Mouse (Mus musculus) hindbrain, embryonic 13.5 days (tissue): ENCODE data around the gene Hyou1. TPM values are rescaled to one million over a fixed set of nuclear protein-coding genes. Genes with fewer than 3 reads are reported as not detected.
"Not testable (repeated sequence)": the region's sequence is repeated elsewhere in the genome, so short reads cannot be mapped to it uniquely, and the experiment has no call there.

Experiments used
- ATAC-seq: fragments of 200-750 bp; cut with Nextera tagmentation; 2 replicates; pipeline ENCODE4 v1.8.0; 2017; ENCODE audit warnings: moderate TSS enrichment; ENCODE audit not compliant: low FRiP score
- H3K27ac ChIP-seq: fragments of 300-500 bp; sonication (generic); 2 replicates; pipeline ENCODE4 v1.5.1; 2015; ENCODE audit warnings: inconsistent platforms, mild to moderate bottlenecking, moderate library complexity
- H3K27me3 ChIP-seq: fragments of 300-500 bp; sonication (generic); 2 replicates; pipeline ENCODE4 v1.6.1; 2015; ENCODE audit warnings: mild to moderate bottlenecking, inconsistent platforms
- H3K36me3 ChIP-seq: fragments of 300-500 bp; sonication (generic); 2 replicates; pipeline ENCODE4 v1.6.1; 2015; ENCODE audit warnings: mild to moderate bottlenecking, inconsistent platforms
- H3K4me1 ChIP-seq: fragments of 300-500 bp; sonication (generic); replicated peaks from 2 replicates; pipeline ENCODE4 v1.6.1; 2015; ENCODE audit warnings: inconsistent platforms
- H3K4me2 ChIP-seq: fragments of 300-500 bp; sonication (generic); 2 replicates; pipeline ENCODE4 v1.6.1; 2015; ENCODE audit warnings: inconsistent platforms, mild to moderate bottlenecking, moderate library complexity
- H3K4me3 ChIP-seq: fragments of 300-500 bp; sonication (generic); 2 replicates; pipeline ENCODE4 v1.5.1; 2015; ENCODE audit warnings: mild to moderate bottlenecking, inconsistent platforms
- H3K9ac ChIP-seq: fragments of 300-500 bp; sonication (generic); 2 replicates; pipeline ENCODE4 v1.6.1; 2015; ENCODE audit warnings: mild to moderate bottlenecking, inconsistent platforms
- H3K9me3 ChIP-seq: fragments of 300-500 bp; sonication (generic); 2 replicates; pipeline ENCODE4 v1.6.1; 2016; ENCODE audit warnings: inconsistent platforms
- WGBS: fragments of 180-500 bp; shearing (Covaris S2); methylation state at CpG from one replicate; pipeline ENCODE4 v1.1.7; 2015; 5-methylcytosine and 5-hydroxymethylcytosine counted together
- polyA plus RNA-seq: library from polyadenylated mRNA; unstranded; fragments of >200 nt; fragmentation: Nextera tagmentation; extraction: Ambion mirVana; gene quantifications from 2 replicates; pipeline ENCODE4 v1.2.1, GENCODE M21; 2015

Hyou1 gene
- polyA plus RNA-seq, 1 experiment from 2014 or later, result 27.7 TPM

DNA sequence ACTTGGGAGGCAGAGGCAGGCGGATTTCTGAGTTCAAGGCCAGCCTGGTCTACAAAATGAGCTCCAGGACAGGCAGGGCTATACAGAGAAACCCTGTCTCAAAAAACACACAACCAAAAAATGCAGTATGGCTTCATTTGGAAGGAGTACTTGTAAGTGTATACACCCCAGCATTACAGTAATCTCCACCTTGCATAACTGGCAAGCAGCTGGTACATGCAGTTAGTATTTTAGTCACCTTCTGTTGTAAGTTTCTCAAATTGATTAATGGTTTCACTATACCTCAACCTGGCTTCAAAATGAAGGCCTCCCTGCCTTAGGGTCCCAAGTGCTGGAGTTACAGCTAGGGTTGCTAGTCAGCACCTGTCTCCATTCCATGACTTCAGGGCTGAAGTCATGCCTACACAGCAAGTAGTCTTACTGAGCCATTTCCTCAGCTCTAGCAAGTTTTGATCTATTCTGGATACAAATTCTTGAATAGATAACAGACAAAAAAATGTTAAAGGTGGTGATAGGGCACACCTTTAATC is 32.4 kb downstream of the Hyou1 start:
- H3K27me3 ChIP-seq, result no peaks in the 10 kb centered on the region
- 90% methylated on average over 1 of the region's 1 CpGs for WGBS
- H3K4me2 ChIP-seq, result no peak overlapping the region
- peaks cover 59% of the 10 kb centered on the region for H3K36me3 ChIP-seq
- H3K9ac ChIP-seq, result no peak overlapping the region
- no peak for ATAC-seq
- H3K27ac ChIP-seq, result no peak overlapping the region
- H3K4me3 ChIP-seq, result no peak overlapping the region
- peaks cover 21% of the 10 kb centered on the region for H3K4me1 ChIP-seq
- H3K9me3 ChIP-seq, result no peaks in the 10 kb centered on the region

DNA sequence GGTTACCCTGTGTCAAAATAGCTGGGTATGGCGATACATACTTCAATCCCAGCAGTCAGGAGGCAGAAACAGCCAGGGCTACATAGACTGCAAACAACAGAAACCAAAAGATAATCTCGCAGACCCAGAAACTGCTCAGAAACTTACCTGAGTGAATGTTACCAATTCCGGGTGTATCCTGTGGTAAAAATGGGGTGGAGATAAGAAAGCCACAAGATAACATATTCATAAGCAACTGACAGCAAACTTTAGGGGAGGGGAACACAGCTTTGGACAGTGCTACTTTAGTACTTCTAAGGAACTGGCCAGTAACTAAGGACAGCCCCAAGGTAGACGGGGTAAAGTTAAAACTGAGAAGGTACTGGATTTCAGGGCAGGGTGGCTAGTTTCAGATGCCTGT is 33.0 kb downstream of the Hyou1 start:
- H3K4me2 ChIP-seq, result no peak overlapping the region
- peaks cover 25% of the 10 kb centered on the region for H3K4me1 ChIP-seq
- peaks cover 59% of the 10 kb centered on the region for H3K36me3 ChIP-seq
- ATAC-seq, result no peak
- H3K27me3 ChIP-seq, result no peaks in the 10 kb centered on the region
- WGBS, result 89% methylated on average over 4 of the region's 4 CpGs
- no peak overlapping the region for H3K27ac ChIP-seq
- H3K9me3 ChIP-seq, result no peaks in the 10 kb centered on the region
- no peak overlapping the region for H3K4me3 ChIP-seq
- no peak overlapping the region for H3K9ac ChIP-seq

DNA sequence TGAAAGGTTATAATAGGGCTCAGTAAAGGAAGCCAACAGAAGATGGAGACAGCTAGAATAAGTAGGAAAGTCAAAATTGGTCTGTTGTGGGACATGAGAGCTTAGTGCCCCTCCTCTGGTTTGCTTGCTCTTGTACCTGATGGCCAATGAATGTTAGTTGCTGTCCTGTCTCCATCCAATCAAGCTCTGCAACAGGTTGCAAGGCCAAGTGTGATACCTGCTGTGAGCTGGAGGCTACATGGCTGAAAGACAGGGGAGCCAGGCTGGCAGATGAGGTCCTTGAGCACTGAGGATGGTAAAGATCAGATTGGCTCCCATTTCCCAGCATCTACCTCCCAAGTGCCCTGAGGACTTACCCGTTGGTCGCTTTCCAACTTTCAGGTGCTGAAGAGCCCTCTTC is 33.5 kb downstream of the Hyou1 start:
- ATAC-seq, result no peak
- Histone ChIP-seq H3K9me3 (no peaks in the 10 kb centered on the region), H3K4me3 (no peak overlapping the region), H3K36me3 (peaks cover 59% of the 10 kb centered on the region), H3K4me2 (no peak overlapping the region), H3K4me1 (peaks cover 28% of the 10 kb centered on the region), H3K27me3 (no peaks in the 10 kb centered on the region), H3K27ac (no peak overlapping the region), H3K9ac (no peak overlapping the region)
- WGBS, result 90% methylated on average over 2 of the region's 2 CpGs

DNA sequence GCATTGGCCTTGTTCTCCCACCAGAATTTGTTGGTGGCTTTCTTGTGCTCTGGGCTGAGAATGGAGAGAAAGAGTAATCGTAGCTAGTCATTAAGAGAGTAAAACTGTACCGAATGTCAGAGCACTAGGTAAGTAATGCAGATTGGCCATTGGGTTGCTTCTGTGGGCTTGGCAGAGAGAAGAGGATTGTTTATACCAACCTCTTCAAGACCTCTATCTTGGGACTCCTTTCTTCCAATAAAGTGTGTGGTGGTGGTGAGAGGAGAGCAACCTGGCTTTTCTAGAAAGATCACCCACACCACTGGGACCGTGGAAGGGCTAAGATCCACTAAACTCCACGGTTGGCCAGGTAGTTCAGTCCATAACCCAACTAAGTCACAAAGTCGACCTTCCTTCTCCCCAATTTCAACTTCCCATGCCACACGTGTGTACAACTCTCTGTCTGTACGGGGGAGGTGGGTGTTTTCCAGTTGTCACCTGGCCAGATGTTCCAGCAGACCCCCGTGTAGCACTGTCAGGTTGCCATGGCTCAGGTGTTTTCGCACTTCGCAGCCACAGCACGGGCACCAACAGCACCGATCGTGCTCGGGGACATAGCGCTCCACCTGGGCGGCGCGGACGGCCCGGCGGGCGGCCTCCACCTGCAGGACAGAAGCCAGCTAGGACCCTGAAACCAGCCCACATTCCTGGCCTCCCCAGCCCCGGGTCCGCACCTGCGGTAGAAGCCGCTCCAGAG is 38.0 kb downstream of the Hyou1 start:
- H3K4me2 ChIP-seq, result peak overlapping the region; percentile 90
- no peaks in the 10 kb centered on the region for H3K9me3 ChIP-seq
- peaks cover 18% of the 10 kb centered on the region for H3K4me1 ChIP-seq
- 9% methylated on average over 26 of the region's 26 CpGs for WGBS
- peak overlapping the region; percentile 84 for H3K27ac ChIP-seq
- H3K36me3 ChIP-seq, result peaks cover 23% of the 10 kb centered on the region
- H3K4me3 ChIP-seq, result peak overlapping the region; percentile 81
- ATAC-seq, result peak; percentile 55; the same call in 1 of the 2 replicates
- H3K27me3 ChIP-seq, result no peaks in the 10 kb centered on the region
- H3K9ac ChIP-seq, result peak overlapping the region; percentile 96

DNA sequence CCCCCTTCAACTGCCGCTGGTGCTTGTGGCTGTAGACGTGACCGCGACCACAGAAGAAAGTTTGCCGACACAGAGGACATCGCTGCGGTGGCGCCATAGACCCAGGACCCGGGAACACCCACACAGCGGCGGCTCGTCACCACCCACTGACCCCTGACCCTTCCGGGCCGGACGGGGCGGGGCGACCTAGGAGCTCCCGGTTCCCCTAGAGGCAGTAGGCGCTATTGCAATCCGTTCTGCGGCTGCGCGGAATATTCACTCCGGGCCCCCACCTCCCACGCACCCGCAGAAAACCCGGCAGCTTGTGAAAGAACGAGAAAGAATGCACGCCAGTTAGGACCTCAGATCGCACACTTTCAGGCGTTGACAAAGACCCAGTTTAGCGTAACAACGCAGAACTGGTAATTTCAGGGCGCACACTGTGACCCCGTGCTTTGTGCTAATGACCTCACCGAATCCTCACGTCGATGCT is 38.6 kb downstream of the Hyou1 start:
- Histone ChIP-seq H3K4me1 (peaks cover 18% of the 10 kb centered on the region), H3K27ac (peak overlapping the region; percentile 84), H3K27me3 (no peaks in the 10 kb centered on the region), H3K9me3 (no peaks in the 10 kb centered on the region), H3K9ac (peak overlapping the region; percentile 96), H3K4me3 (peak overlapping the region; percentile 81), H3K36me3 (peaks cover 17% of the 10 kb centered on the region), H3K4me2 (peak overlapping the region; percentile 90)
- peak; percentile 89 for ATAC-seq
- under 1% methylated on average over 38 of the region's 38 CpGs for WGBS

DNA sequence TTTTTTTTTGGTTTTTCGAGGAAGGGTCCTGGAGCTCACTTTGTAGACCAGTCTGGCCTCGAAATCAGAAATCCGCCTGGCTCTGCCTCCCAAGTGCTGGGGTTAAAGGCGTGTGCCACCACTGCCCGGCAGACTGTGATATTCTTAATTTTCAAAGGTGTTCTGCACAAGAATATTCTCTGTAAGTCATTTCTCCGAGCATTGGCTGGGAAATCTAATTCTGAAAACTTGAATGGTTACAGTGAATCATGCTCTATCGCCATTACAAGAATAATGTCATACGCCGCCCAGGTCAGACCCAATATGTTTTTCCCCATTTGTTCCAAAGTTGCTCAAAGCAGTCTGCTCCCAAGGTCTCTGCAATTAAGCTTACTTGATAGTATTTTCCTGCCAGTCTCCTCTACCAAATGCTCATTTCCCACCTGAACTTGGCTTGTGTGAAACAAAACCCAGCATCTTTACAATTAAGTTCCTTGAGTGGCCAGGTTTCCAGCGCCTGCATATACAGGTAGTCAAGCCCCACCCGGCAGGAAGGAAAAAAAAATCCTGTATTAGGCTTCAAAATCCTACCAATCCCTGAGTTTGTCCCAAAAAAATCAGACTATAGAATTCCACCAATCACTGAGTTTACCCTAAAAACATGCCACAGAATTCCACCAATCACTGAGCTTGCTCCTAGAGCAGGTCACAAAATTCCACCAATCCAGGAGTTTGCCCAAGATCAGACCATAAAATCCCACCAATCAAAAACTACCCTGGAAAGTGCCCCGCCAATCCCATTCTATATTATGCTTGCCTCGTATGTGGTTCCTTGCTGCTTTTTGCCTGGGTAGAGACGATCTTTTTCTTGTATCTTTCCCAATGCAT is 39.5 kb downstream of the Hyou1 start, which contains the start of gene Ccdc84:
TSS of gene Ccdc84 (minus strand) at position 51 of the 867 bp plus-strand sequence.
- H3K4me2 ChIP-seq, result peak within 1 kb of the TSS; percentile 90
- H3K9me3 ChIP-seq, result no peaks in the 10 kb centered on the region
- H3K27ac ChIP-seq, result peak within 1 kb of the TSS; percentile 84
- peaks cover 18% of the 10 kb centered on the region for H3K4me1 ChIP-seq
- peak within 1 kb of the TSS; percentile 81 for H3K4me3 ChIP-seq
- 78% methylated on average over 14 of the region's 14 CpGs for whole genome bisulfite sequencing
- H3K36me3 ChIP-seq, result peaks cover 10% of the 10 kb centered on the region
- no peak for ATAC-seq
- H3K9ac ChIP-seq, result peak within 1 kb of the TSS; percentile 96
- no peaks in the 10 kb centered on the region; the same call in 1 of the 2 replicates for H3K27me3 ChIP-seq

DNA sequence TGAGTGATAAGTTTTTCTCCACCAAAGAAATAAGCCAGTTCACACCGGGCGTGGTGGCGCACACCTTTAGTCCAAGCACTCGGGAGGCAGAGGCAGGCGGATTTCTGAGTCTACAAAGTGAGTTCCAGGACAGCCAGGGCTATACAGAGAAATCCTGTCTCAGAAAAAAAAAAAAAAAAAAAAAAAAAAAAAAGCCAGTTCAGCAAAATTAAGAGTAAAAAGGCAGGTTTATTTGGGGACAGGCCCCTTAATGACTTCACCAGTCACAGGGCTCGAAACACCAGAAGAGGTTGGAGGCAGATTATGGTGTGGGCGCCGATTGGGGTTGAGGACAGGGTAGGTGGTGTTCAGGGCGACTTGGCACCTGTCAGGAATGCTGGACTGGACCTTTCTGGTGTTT is 40.4 kb downstream of the Hyou1 start:
- not testable (repeated sequence) for H3K4me3 ChIP-seq, H3K36me3 ChIP-seq, H3K27me3 ChIP-seq, H3K27ac ChIP-seq, ATAC-seq, H3K4me2 ChIP-seq, H3K9ac ChIP-seq, H3K9me3 ChIP-seq
- H3K4me1 ChIP-seq, result peaks cover 18% of the 10 kb centered on the region
- 94% methylated on average over 9 of the region's 9 CpGs for WGBS

DNA sequence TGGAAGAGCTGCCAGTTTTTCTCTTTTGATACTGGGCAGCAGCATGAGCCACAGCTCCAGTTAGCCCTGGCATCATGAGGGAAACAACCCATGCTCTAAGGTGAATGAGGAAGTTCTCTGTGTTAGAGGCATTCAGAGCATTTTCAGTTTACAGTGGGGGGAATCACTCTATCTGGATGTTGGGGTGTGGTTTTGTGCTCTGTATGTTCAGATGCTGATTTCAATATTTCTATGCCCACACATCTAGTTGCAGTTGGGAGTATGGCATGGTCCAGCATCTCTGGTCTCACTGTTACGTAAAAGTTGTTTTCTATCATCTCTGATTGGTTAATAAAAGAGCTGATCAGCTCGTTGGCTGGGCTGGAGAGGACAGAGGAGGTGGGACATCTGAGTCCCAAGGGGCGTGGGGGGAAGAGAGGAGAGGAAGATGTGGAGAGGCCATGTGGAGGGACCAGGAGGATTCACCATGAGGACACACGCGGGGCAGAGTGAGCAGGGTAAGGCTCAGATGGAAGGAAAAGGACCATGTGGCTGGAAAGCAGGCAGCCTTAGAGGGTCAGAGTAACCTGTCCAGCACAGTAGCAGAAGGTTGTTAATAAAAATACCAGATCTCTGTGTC is 41.1 kb downstream of the Hyou1 start:
- H3K4me1 ChIP-seq, result peaks cover 18% of the 10 kb centered on the region
- no peak for ATAC-seq
- 75% methylated on average over 5 of the region's 5 CpGs for WGBS
- no peak overlapping the region for H3K4me3 ChIP-seq
- no peak overlapping the region for H3K27ac ChIP-seq
- no peak overlapping the region for H3K9ac ChIP-seq
- H3K36me3 ChIP-seq, result 0 out of 2 replicates have a peak, but pooled peaks cover 4% of the 10 kb centered on the region
- no peak overlapping the region for H3K4me2 ChIP-seq
- H3K9me3 ChIP-seq, result no peaks in the 10 kb centered on the region
- H3K27me3 ChIP-seq, result no peaks in the 10 kb centered on the region; the same call in 1 of the 2 replicates

DNA sequence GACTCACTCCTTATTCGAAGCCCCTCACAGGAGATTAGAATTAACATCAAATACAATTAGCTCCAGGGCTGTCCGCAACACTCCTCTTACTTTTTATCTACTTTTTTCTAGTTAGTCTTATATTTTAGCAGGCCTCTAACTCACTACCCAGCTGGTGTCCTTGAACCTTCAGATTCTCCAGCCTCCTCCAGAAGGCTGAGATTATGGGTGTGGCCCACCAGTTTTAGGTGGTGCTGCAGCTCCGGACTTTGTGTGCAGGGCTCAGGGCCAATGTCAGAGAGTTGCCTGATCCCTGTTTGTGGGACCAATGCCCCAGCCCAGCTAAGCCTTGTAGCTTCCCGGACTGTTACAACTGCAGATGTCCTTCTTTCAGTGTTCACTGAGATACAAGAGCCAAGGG is 44.3 kb downstream of the Hyou1 start:
- H3K36me3 ChIP-seq, result no peaks in the 10 kb centered on the region
- no peak overlapping the region for H3K4me2 ChIP-seq
- no peak overlapping the region for H3K9ac ChIP-seq
- WGBS, result 92% methylated on average over 4 of the region's 4 CpGs
- H3K4me1 ChIP-seq, result peaks cover 2% of the 10 kb centered on the region; the same call in 1 of the 2 replicates
- no peak overlapping the region for H3K4me3 ChIP-seq
- ATAC-seq, result no peak
- H3K27me3 ChIP-seq, result no peaks in the 10 kb centered on the region; the same call in 1 of the 2 replicates
- H3K27ac ChIP-seq, result no peak overlapping the region
- no peaks in the 10 kb centered on the region for H3K9me3 ChIP-seq

DNA sequence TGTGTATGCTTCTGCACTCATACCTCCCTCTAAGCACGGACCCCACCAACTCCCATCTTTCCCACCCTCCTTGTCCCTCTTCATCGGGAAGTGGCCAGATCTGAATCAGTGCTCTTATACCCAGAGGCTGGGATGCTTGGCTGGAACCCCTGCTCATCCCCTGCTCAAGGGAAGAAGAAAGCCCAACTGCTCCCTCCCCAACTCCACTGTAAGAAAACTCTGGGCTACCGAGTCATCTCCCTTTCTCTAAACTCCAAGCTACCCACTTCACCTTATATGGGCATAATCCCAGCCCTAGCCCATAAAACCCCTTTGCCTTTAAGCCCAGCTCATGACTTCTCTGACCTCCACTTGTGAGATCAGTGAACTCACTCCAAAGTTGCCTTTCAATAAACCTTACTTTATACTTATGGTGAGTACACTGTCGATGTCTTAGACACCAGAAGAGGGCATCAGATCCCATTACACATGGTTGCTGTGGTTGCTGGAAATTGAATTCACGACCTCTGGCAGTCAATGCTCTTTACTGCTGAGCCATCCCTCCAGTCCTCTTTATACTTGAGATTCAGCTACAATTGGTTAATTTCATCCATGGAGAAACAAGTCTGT is 53.4 kb downstream of the Hyou1 start:
- H3K4me3 ChIP-seq, result no peak overlapping the region
- H3K4me2 ChIP-seq, result no peak overlapping the region
- no peaks in the 10 kb centered on the region for H3K9me3 ChIP-seq
- no peak for ATAC-seq
- no peak overlapping the region for H3K27ac ChIP-seq
- no peaks in the 10 kb centered on the region for H3K36me3 ChIP-seq
- no peaks in the 10 kb centered on the region; the same call in 1 of the 2 replicates for H3K4me1 ChIP-seq
- no peak overlapping the region for H3K9ac ChIP-seq
- H3K27me3 ChIP-seq, result no peaks in the 10 kb centered on the region
- 64% methylated on average over 5 of the region's 5 CpGs for WGBS

DNA sequence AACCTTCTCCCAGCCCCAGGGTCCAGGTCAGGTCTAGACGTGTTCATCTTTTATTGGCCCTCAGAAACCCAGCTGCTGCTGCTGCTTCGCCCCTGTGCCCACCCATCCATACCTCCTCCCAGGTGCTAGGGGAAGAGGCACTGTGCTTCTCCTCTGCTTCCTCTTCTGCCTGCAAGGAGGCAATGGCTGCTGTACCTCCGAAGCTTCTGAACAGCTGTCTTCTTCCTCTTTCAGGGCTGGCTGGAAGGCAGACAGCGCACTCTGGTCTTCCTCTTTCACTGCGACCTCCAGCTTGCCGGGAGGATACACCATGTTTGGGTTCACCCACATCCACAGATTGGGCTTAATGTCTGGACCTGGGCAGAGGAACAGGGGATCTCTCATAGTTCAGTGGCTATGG is 56.5 kb downstream of the Hyou1 start:
- no peaks in the 10 kb centered on the region for H3K9me3 ChIP-seq
- no peak overlapping the region for H3K4me3 ChIP-seq
- no peaks in the 10 kb centered on the region; the same call in 1 of the 2 replicates for H3K4me1 ChIP-seq
- no peaks in the 10 kb centered on the region for H3K36me3 ChIP-seq
- WGBS, result 86% methylated on average over 6 of the region's 6 CpGs
- H3K27me3 ChIP-seq, result no peaks in the 10 kb centered on the region
- no peak overlapping the region for H3K27ac ChIP-seq
- ATAC-seq, result no peak
- H3K4me2 ChIP-seq, result no peak overlapping the region
- no peak overlapping the region for H3K9ac ChIP-seq
